ENCODE assay signal across 8 mouse cellular contexts in genomic region chr1:52008443-52008842, GRCm38 (mm10). TPM values are rescaled to one million over a fixed set of nuclear protein-coding genes. Genes with fewer than 3 reads are reported as not detected.
DNase-seq lines count a peak whose midpoint lies in the region; ATAC-seq lines count a peak whose summit lies in the region.

No protein-coding gene starts in this region.

- peak overlapping the region; percentile 44 to 58 for H3K4me3 ChIP-seq in heart, embryonic 14.5 days (ENCODE audit: control insufficient read depth in 1 of 2, insufficient read depth in 1 of 2, low read depth in 1 of 2, low read length in 2 of 2)
- H3K4me3 ChIP-seq in limb, embryonic 13.5 days, result peak overlapping the region; percentile 39
- H3K4me3 ChIP-seq in midbrain, embryonic 10.5 days, result peak overlapping the region; percentile 48

- peak overlapping the region; percentile 83 for H3K4me2 ChIP-seq in heart, embryonic 14.5 days (ENCODE audit: low read length)
- H3K4me2 ChIP-seq in limb, embryonic 13.5 days (replicated peaks), result peak overlapping the region; percentile 64

- no peaks in the 10 kb centered on the region for H3K36me3 ChIP-seq in heart, embryonic 14.5 days (ENCODE audit: control insufficient read depth, insufficient read depth, low read length)
- no peaks in the 10 kb centered on the region for H3K36me3 ChIP-seq in limb, embryonic 13.5 days
- no peaks in the 10 kb centered on the region for H3K36me3 ChIP-seq in midbrain, embryonic 10.5 days

- ATAC-seq in heart, embryonic 14.5 days (ENCODE audit: insufficient number of reproducible peaks, insufficient read depth, low FRiP score, low read depth), result no peak
- no peak for ATAC-seq in limb, embryonic 13.5 days (ENCODE audit: low FRiP score, low read depth)

- no peaks in the 10 kb centered on the region for H3K9me3 ChIP-seq in heart, embryonic 14.5 days (ENCODE audit: control insufficient read depth, low read length)
- no peaks in the 10 kb centered on the region for H3K9me3 ChIP-seq in limb, embryonic 13.5 days
- H3K9me3 ChIP-seq in midbrain, embryonic 10.5 days (replicated peaks), result no peaks in the 10 kb centered on the region

- 4% methylated on average over 11 of the region's 11 CpGs for WGBS in heart, embryonic 14.5 days
- WGBS in limb, embryonic 13.5 days, result 6% methylated on average over 11 of the region's 11 CpGs
- 6% methylated on average over 11 of the region's 11 CpGs for WGBS in midbrain, embryonic 10.5 days

- no peaks in the 10 kb centered on the region for H3K27me3 ChIP-seq in heart, embryonic 14.5 days (ENCODE audit: control insufficient read depth, insufficient read depth, low read length)
- no peaks in the 10 kb centered on the region for H3K27me3 ChIP-seq in limb, embryonic 13.5 days
- peaks cover 16% of the 10 kb centered on the region; the same call in 1 of the 2 replicates for H3K27me3 ChIP-seq in midbrain, embryonic 10.5 days (ENCODE audit: low read depth, poor library complexity, severe bottlenecking)

- peak; percentile 86 for DNase-seq in CD4-positive, CD25-positive, alpha-beta regulatory T cell, adult 2 months (ENCODE audit: low read depth, low spot score)
- DNase-seq in adrenal gland, postnatal 14 days, result peak; percentile 40
- DNase-seq in midbrain, embryonic 10.5 days (ENCODE audit: low spot score), result peak; percentile 14
- peak; percentile 60 for DNase-seq in thymus, postnatal 14 days
- no peak for DNase-seq in yolk sac, embryonic 10.5 days (ENCODE audit: low spot score)
- DNase-seq in gastrocnemius, postnatal 4 days (ENCODE audit: low spot score in 2 of 2), result no peak

- peak overlapping the region; percentile 70 for H3K9ac ChIP-seq in heart, embryonic 14.5 days (ENCODE audit: low read length)
- H3K9ac ChIP-seq in limb, embryonic 13.5 days, result peak overlapping the region; percentile 45; the same call in 1 of the 2 replicates

- peaks cover 0 to 3% of the 10 kb centered on the region in 2 experiments; a peak in 2 of 4 replicates for H3K4me1 ChIP-seq in heart, embryonic 14.5 days (ENCODE audit: control insufficient read depth in 2 of 2, insufficient read depth in 2 of 2, low read length in 2 of 2)
- peaks cover 10% of the 10 kb centered on the region for H3K4me1 ChIP-seq in limb, embryonic 13.5 days
- peaks cover 12% of the 10 kb centered on the region for H3K4me1 ChIP-seq in midbrain, embryonic 10.5 days

- no peak overlapping the region for H3K27ac ChIP-seq in heart, embryonic 14.5 days (replicated peaks in 1 of 2; ENCODE audit: control insufficient read depth in 1 of 2, insufficient read depth in 1 of 2, low read depth in 2 of 2, low read length in 2 of 2)
- no peak overlapping the region for H3K27ac ChIP-seq in limb, embryonic 13.5 days
- no peak overlapping the region for H3K27ac ChIP-seq in midbrain, embryonic 10.5 days (replicated peaks)

RNA-seq across cellular contexts. Expression of gene Stat4, which starts 21.5 kb away (rescaled TPM):
- 0.85 and 4.9 TPM in 2 replicates for total RNA-seq in adrenal gland, postnatal 14 days (2021)
- 1.3 and 2.4 TPM in 2 replicates for polyA plus RNA-seq in heart, embryonic 14.5 days (2014; fragmentation: Nextera tagmentation; extraction: Ambion mirVana)
- 1.3 and 1.4 TPM in 2 replicates for polyA plus RNA-seq in limb, embryonic 13.5 days (2015; fragmentation: Nextera tagmentation; extraction: Ambion mirVana)
- 1.2 and 1.3 TPM in 2 replicates for polyA plus RNA-seq in midbrain, embryonic 10.5 days (2016; fragmentation: Nextera tagmentation; extraction: Ambion mirVana)
- under 1 TPM in 1 of 2 experiments, not detected in 1; 0.21 TPM for total RNA-seq in gastrocnemius, postnatal 4 days (2021)

Comparison
In these comparisons a context has a peak if more than half of its experiments do, and no peak if none do; other contexts are left out.
1. DNase-seq: peak in CD4-positive, CD25-positive, alpha-beta regulatory T cell, adult 2 months (single experiment), adrenal gland, postnatal 14 days (single experiment), midbrain, embryonic 10.5 days (single experiment) and thymus, postnatal 14 days (single experiment); none in yolk sac, embryonic 10.5 days (single experiment) and gastrocnemius, postnatal 4 days (0 of 2).
2. Peak in every context shown above with its lines, with median percentiles within 50 percentile points of each other: H3K4me3 ChIP-seq.